Mouse (Mus musculus): ENCODE results near the gene Pacrg.

DNA sequence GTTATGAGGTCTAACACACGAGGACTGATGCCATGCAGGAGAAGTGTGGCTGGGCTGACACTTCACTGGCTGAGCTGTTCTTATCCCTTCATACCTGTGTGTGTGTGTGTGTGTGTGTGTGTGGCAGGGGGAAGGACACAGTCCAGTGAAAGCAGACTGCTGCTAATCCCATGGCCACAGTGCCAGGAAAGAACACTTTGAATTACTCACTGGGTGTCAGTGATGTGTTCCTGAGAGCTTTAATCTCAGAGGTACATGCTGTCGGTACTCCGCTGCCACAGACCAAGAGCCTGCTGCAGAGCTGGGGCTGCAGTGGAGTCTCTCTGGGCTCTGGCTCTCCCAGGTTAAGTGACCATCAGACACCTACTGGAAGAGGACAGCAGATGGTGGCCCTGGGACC lies 290.3 kb downstream of the Pacrg start:
- TF ChIP-seq CTCF (IDR thresholded peaks at IDR 0.05; ENCODE audit: low read depth) (no peak), EP300 (optimal IDR thresholded peaks at IDR 0.05) (no peak)

Measured in stomach, postnatal 0 days (tissue).